Mouse (Mus musculus) telencephalon, adult 2 months (tissue): ENCODE results near the gene Card11.
A peak's percentile ranks its signal among the peaks of the same experiment; 100 is the strongest.

Experiments
- DNase-seq: peaks from one replicate; pipeline ENCODE4 v3.0.0-alpha.2; 2011; ENCODE audit warnings: low read depth, low spot score

The Card11 gene

DNA sequence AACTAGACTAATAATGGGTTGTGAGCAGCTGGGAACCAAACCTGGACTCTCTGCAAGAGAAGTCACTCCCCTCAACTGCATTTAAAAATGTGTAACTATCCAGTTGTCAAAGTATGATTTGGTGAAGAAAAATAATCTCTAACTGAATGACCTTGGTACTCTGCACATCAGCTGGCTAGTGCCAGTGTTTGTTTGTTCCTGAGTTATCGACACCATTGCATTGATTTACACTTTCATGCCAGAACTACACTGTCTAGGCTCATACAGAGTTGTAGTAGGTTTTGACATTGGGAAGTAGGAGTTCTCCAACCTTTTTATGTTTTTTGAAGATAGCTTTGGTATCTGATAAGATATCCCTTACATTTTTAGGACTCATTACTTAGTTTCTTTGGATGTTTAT, 81.9 kb downstream of the Card11 start:
- DNase-seq = no peak

DNA sequence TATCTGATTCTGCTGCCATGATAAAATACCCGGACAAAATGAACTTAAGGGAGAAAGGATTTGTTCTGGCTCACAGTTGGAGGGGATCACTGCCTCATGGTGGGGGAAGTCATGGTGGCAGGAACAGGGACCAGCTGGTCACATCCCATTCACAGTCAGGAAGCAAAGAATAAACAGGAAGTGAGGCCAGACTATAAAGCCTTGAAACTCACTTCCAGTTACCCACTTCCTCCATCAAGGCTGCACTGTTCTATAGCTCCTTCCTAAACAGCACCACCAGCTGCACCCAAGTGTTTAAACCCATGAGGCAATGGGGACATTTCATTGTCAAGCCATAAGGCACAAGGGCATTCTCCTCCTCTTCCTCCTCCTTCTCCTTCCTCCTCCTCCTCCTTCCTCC, 82.6 kb downstream of the Card11 start:
- no peak for DNase-seq

DNA sequence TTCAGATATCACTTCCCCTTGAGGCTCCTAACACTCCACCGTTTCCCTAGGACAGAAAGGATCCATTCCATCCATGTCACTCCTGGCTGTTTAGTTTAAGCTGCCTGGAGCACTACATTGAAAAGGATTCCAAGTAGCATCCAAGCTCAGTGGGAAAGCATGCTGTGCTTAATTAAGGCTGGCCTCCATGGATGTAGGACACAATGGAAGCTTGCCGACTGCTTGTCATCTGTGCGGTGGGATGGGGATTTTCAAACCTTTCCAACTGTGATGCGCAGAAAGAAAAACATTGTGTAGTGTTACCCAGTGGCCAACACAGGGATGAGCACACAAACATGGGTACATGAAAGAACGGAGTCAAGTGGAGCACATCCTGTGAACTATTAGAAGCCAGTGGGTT, 89.5 kb downstream of the Card11 start:
- DNase-seq = no peak

DNA sequence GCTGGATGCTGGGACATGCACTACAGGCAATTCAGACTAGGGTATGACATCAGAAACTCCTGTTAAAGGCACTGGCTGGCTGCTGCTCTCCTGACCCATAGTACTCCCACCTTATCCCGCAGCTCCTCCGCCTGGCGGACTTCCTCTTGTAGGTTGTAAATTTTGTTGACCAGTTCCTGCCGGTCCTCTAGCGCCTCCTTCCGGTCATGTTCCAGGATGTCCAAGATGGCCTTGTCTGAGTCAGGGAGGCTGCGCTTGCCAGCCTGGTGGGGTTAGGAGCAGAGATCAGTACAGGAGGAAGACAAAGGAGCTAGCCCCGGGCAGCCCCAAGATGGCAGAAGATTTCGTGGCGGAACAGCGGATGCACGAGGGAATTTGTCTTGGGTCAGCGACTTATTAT, 99.5 kb downstream of the Card11 start:
- DNase-seq = no peak

DNA sequence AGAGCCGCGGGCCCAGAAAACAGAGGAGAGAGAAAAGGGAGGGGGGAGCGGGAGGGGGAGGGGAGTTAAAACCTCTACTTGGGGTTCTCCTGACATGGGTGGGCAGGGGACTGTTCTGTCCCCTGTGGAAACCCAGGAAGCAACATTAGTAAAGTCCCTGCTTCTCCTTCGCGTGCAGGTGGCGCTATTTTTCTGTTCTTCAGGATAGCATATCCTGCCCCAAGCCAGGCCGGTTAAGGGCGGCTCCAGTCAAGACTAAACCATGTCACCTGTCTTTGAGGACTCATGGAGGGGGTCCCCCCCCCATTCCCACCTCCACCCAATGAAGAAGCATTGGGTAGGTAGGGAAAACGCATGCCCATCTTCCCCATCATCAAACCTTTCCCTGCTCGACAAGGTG, 109.3 kb downstream of the Card11 start:
- no peak for DNase-seq

DNA sequence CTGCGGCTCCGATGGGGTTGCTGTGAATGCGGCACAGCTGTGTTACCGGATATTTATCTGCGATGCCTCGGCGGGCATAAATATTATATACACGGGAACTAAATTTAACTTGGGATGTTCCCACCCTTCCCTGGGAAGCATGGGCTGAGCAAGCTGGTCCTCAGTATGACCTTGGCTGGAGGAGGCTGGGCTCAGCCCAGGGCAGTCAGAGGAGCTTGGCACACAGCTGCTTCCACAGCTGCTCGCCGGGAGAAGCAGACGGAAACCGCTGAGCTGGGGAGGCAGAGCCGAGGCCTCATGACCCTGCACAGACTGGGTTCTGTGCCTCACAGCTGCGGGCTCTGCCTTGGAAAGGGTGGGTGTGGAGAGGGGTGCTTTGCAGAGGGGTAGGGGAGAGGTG, 110.3 kb downstream of the Card11 start:
- no peak for DNase-seq

DNA sequence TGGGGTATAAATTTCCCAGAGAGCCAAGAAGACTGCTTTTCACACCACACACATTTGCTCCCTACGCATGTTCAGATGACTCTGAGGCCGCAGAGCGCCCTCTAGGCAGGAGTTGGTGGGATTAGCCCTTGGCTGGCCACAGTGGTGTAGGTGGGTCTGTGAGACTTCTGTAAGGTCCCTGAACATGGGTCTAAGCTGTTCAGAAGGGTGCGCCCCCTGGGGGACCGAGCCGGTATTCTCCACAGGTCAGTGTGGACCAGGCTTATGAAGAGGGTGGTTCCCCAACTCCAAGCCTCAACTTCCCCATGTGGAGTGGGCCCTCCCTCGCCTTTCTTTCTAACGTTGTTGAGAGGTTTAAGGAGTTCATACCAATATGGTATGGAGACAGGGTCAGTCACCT, 110.8 kb downstream of the Card11 start:
- no peak for DNase-seq

DNA sequence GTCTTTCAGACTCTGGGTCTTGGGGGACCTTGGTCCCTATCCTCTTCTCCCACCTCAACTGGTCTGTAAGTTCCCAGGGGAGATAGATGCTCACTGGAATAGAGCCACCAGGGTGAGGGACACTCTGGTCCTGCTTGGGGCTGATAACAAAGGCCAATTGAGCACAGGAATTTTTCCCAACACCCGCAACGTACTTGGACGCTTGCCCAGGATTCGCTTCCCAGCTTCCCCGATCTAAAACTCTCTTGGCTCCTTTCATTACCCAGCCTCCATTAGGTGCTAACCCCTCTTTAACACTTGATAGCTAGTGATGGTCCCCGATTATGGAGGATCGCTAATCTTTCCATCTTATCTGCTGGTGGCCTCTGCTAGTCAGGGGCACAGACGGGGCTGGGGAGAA, 112.5 kb downstream of the Card11 start:
- DNase-seq = no peak

DNA sequence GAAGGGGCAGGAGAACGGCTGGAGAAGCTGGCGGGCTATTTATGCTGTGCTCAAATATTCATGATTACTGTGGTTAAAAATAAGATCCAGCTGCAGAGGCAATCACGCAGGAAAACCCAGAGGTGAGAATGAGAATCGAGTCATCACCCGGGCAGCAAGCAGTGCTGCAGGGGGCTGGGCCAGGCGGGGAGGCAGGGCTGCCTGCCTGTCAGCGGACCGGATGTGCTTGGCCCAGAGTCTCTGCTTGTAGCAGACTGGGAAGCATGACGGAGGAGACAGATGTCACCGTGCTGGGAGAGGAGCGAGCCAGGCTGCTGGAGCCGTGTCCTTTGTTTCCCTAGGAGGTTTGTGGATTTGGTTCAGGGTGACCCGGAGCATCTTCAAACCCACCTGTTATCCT, 115.4 kb downstream of the Card11 start:
- DNase-seq = peak; percentile 29

DNA sequence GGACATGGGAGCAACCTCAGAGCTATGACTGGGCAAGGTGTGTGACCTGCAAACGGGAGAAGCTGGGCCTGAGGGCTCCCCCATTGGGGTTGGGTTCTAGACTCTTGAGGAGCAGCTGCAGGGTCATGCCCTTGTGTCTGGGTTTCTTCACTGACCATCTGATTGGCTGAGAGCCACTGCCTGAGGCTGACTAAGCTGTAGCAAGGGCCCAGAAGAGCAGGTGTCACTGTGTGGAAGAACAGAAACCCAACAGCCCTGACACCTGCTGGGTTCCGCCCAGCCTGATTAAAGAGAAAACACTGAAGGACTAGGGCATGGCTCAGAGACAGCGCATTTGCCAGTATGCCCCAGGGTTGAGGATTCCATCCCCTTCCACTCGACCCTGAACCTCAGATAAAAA, 118.0 kb downstream of the Card11 start:
- no peak for DNase-seq

DNA sequence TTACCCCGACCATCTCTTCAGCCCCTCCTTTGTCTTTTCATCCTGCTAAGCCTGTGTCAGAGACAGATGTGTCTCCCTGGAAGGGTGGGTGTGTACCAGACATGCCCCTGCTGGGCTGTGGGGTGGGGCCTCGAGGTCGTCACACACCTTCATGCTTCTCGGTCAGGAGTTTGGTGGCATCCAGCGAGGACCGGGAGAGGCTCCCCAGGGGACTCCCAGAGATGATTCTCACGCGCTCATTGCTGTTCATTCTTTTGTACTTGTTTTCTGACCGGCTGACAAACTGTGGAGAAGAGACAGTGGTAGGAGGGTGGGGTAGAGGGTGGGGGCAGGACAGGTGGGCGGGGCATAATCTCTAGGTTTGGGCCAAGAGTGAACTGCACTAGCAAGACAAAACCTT, 120.2 kb downstream of the Card11 start:
- no peak for DNase-seq

DNA sequence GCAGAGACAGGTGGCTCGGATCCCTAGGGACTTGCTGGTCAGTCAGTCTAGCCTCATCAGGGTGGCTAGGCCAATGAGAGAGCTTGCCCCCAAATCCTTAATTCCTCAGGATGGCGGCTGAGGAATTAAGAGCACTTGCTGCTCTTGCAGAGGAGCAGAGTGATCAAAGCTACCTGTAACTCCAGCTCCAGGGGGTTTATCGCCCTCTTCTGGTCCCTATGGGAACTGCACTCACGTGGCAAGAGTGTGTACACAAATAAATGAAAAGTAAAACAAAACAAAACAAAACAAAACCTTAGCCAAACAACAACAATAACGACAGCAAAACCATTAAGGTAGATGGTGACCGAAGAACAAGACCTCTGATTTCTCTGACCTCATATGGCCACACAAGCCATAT, 121.7 kb downstream of the Card11 start:
- DNase-seq = no peak

DNA sequence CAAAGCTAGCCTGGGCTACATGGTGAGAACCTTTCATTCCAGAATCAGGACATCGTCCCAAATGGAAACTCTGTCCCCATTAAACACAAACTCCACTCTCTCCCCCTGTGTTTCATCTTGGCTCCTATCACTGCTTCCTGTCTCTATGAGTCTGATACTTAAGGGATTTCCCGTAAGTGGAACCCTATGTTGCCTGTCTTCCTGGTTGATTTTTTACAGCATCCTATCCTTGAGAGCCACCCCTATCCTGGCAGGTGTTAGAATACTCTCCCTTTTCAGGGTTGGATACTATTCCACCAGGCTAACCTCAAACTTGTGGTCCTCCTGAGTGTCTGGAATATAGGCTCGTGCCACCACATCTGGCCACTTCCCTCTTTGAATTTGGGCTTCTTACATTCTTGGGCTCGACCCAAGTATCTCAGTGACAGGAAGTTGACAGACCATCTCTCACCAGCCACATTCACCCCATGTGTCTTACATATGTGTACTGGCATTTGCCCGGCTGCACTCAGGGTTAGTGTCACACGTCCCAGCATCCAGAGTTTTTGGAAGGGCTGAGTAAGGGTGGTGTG, 126.6 kb downstream of the Card11 start:
- DNase-seq = no peak

DNA sequence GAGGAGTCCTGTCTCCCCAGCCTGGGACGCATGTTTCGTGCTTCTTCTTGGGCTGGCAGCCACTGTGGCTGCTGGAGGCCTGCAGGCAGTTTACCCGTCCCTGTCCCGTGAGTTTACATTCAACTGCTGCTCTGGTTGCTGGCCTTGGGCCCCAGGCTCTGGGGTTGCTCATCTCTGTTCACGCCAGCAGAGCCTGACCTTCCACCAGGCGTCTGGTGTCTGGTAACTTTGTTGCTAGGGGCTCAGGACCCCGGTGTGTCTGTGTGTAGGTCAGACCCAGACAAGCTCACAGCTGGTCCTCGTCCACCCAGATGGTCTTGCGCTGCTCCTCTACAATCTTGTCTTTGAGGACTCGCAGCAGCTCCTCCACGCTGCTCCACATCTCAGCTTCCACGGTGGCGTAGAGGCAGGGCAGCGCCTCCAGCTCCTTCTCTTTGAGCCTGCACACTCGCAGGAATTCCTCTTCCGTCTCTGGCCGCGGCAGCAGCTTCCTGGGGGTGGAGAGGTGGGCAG, 127.3 kb downstream of the Card11 start:
- DNase-seq = no peak

DNA sequence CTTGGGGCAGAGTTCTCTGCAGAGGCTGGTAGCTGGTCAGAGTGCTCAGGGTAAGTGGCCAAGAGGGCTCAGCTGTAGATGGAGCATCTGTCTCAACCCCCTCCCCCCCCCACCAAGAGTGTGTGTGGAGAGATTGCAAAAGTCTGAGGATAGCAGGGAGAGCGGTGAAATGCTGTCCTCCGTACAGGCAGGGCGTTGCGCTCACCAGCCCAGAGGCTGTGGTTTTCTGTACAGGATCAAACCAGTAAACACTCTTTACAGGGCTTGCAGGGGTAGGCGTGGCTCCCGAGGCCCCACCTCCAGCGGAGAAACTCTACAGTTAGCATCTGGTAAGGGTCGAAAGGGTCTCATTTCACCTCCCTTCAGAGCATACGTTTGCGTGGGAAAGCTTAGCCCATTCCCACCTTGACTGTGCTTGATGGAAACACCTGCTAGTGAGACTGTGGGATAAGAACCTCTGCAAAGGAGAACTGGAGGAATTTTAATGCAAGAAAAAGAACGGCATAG, 127.8 kb downstream of the Card11 start:
- no peak for DNase-seq

DNA sequence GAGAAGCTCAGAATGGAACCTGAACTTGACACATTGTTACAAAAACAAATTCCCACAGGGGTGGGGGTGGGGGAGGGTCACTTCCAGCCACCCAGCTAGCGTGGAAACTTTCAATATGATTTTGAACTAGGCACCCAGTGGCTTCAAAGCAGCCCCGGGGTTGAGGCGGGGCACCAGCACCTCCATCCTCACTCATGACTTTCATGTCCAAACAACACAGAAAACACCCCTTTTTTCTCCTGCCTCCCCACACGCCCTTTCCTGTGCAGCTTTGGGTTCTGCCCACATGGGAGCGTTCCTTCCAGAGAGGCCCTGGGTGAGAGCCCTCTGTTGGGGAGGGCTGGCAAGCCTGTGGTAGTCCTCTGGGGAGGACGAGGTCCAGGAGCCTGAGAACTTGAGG, 129.1 kb downstream of the Card11 start:
- DNase-seq = no peak

DNA sequence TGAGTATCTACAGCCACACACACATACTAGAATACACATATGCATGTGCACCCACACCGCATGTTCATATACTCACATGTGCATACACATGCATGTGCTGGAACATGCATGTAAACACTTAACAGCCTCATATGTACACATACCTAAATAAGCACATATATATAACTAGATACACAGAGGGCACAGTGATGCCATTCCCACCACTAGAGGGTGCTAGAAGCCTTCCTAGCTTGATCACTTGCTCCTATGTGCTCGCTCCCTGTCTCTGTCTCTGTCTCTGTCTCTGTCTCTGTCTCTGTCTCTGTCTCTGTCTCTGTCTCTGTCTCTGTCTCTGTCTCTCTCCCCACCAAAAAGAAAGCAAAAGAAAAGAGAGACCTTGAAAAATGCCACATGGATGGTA, 131.3 kb downstream of the Card11 start:
- no peak for DNase-seq

DNA sequence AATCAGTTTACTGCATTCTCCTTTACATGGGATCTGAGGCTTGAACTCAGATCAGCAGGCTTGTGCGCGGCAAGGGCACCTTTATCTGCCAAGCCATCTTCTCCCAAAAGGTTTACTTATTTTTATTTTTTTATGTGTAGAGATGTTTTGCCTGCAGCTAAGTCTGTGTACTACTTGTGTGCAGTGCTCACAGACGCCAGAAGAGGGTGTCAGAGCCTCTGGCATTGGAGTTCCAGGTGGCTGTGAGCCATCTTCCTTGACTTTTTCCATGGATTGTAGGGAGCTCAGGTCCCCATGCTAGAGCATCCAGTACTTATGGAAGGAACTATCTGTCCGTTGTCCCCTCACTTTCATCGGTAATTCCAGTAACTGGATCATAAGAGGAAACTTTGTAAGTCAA, 140.7 kb downstream of the Card11 start:
- DNase-seq = no peak

DNA sequence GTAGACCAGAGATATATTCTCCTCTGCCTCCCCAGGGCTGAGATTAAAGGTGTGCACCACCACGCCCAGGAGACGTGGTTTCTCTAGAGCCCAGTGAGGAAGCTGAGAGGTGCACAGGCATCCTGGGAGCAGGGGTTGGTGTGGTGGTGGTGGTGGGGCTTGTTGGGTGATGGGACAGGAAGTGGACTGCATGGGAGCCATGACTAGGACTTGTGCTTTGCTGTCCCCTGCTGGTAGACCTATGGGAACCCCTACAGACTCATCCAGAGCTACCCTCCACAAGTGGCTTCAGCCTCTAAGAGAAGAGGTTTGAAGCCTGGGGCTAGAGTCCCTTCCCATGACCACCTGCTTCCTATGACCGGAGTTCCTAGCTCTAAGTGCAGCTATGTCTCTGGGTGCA, 142.0 kb downstream of the Card11 start:
- DNase-seq = no peak

DNA sequence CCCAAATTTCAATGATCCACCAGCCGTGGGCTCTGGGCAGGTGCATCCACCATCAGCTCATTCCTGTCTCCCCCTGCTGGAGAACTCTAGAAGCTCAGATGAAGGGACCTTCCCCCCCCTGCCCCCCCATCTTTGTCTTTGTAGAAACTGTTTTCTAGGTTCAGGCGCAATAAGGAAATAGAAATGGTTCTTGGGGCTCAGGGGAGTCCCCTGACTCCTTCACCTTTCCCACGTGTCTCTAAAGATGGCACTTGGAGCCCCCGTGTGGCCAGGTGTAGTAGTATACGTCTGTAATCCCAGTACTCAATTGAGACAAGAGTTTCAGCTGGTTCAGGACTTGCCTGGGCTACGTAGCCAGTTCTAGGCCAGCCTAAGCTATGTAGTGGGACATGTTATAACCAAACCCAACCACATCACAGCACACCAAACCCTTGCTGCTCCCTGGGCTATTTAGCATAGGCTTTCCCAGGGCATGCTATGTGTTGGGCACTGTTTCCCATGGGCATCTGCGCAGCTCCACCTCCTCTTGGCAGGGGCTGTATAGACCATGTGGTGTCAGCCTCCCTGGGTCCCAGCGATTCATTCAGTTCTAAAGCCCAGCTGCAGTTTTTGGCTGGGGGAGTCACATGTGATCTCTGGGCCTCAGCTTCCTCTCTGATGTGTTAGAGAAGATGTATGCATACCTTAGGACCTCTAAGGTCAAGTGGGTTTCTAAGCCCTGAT, 142.8 kb downstream of the Card11 start:
- DNase-seq = no peak

DNA sequence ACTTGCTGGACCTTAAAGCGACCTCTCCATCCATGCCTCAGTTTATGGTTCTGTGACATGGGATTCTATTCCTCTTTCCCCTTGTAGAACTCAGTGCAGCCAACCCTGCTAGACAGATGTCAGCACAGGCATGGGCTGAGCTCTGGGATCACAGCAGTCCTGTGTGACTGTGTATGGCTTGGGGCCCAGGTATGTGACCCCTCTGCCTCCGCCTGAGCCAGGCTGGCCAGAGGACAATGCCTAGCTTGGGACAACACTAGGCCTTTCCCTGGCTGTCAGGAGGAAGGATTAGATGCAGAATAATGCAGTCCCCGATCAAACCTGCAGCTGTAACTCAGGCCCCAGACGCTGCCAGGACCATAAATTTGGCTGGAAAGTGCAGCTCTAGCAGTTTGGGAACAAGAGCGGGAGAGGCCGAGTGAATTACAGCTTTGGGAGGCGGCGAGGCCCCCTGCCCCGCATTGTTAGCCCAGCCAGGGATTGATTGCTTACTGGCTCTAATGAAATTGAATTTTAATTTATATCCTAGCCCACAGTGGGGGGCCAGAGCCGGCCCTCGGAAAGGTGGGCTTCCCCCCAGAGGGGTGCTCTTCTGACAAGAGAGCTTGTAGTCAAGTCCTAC, 144.4 kb downstream of the Card11 start:
- no peak for DNase-seq

DNA sequence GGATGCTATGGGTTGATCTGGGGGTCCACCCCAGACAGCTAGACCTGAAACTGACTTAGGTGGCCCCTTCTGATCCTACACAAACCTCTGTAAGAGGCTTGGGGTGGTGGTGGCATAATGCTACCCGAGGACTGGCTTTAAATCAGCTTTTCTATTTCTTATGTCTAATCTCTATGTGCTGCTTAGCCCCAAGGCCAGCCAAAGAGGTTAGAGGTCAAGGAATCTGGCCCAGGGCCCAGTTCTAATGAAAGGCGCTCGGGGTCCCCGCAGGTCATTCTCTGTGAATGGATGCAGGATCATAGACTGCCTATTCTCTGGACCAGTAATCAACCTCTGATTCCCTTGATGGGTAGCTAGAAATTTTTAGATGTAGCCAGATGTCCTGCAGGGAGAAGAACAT, 145.7 kb downstream of the Card11 start:
- DNase-seq = no peak

DNA sequence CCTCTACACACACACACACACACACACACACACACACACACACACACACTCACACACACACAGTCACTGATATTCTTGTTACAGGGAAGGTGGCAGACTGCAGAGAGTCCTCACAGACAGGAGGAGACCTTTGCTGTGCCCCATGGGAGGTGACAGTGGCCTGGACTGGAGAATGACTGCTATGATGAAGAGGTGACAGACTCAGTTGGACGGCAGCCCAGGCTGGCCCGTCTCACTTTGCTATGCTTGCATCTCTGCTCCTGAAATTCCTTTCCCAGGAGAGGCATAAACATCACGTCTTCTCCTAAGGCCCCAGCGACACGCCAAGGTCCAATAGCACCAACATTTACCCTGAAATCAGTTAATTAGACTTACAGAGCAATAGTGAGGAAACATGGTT, 146.7 kb downstream of the Card11 start:
- no peak for DNase-seq
